Mouse (Mus musculus): Measurements from ENCODE around the gene Rimbp2. TPM values are rescaled to one million over a fixed set of nuclear protein-coding genes. Genes with fewer than 3 reads are reported as not detected.
"Not testable (repeated sequence)": the region's sequence is repeated elsewhere in the genome, so short reads cannot be mapped to it uniquely, and the experiment has no call there.

Rimbp2 gene
- polyA plus RNA-seq, 1 experiment from 2014 or later = 1.2 TPM

DNA sequence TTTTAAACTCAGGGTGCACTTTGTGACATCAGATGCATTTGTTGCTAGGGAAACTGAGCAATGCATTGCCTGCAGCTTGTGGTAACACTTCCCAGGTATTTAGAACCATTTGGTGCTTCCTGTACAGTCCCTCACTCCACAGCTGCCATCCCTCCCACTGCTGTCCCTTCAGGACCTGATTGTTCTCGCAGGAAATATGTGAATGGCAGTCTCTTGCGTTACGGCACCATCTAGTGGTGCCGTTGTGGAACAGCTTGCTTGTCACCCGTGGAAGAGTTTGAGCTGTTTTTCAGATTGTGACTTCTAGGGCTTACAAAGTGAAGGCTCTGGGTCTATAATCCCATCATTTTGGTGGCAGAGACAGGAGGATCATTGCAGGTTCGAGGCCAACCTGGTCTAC lies 219.3 kb downstream of the Rimbp2 start:
- H3K36me3 ChIP-seq (ENCODE audit: poor library complexity, severe bottlenecking) = no peaks in the 10 kb centered on the region
- no peaks in the 10 kb centered on the region for H3K9me3 ChIP-seq (replicated peaks)
- no peaks in the 10 kb centered on the region for H3K27me3 ChIP-seq
- no peak overlapping the region for H3K4me2 ChIP-seq
- no peak overlapping the region for H3K27ac ChIP-seq
- peaks cover 1% of the 10 kb centered on the region for H3K4me1 ChIP-seq
- WGBS = 4% methylated on average over 6 of the region's 6 CpGs
- ATAC-seq = no peak
- H3K4me3 ChIP-seq = no peak overlapping the region
- H3K9ac ChIP-seq = no peak overlapping the region

DNA sequence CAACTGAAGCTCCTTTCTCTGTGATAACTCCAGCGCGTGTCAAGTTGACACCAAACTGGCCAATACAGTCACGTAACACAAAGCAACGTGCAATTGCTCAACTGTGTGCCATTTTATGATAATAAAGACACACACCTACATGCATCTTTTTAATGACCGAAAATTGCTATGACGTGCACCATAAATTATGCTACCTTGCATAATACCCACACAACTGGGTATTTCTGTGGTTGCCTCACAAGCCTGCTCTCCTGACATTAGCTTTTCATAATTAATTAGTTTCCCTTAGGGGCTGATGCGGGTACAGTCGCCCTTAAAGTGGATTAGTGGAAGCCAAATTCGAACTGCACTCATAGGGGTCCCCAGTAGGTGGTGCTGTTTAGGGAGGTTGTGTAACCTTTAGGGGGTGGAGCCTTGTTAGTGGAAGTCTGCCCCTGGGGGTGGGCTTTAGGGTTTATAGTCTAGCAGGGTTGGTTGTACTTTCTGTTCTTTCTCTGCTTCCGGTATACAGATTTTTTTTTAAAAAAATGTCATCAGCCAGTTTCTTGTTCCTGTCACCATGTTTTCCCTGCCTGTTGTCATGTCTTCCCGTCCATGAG lies 220.8 kb downstream of the Rimbp2 start:
- Histone ChIP-seq H3K36me3 (ENCODE audit: poor library complexity, severe bottlenecking) (no peaks in the 10 kb centered on the region), H3K27ac (no peak overlapping the region), H3K9me3 (replicated peaks) (no peaks in the 10 kb centered on the region), H3K9ac (no peak overlapping the region), H3K27me3 (no peaks in the 10 kb centered on the region), H3K4me1 (no peaks in the 10 kb centered on the region), H3K4me2 (no peak overlapping the region), H3K4me3 (no peak overlapping the region)
- 72% methylated on average over 11 of the region's 11 CpGs for WGBS
- no peak for ATAC-seq

GRCm38 (mm10) chr5:128730634-128731033 lies 222.7 kb downstream of the Rimbp2 start:
- Histone ChIP-seq H3K9ac (no peak overlapping the region), H3K9me3 (replicated peaks) (no peaks in the 10 kb centered on the region), H3K4me1 (no peaks in the 10 kb centered on the region), H3K4me3 (no peak overlapping the region), H3K27ac (no peak overlapping the region), H3K36me3 (ENCODE audit: poor library complexity, severe bottlenecking) (no peaks in the 10 kb centered on the region), H3K4me2 (no peak overlapping the region), H3K27me3 (no peaks in the 10 kb centered on the region)
- no peak for ATAC-seq
- 36% methylated on average over 5 of the region's 5 CpGs for WGBS

- no peak for ATAC-seq
- Histone ChIP-seq H3K4me2 (no peak overlapping the region), H3K27me3 (no peaks in the 10 kb centered on the region), H3K36me3 (ENCODE audit: poor library complexity, severe bottlenecking) (no peaks in the 10 kb centered on the region), H3K4me3 (no peak overlapping the region), H3K4me1 (no peaks in the 10 kb centered on the region), H3K9me3 (replicated peaks) (no peaks in the 10 kb centered on the region), H3K9ac (no peak overlapping the region), H3K27ac (no peak overlapping the region)
- WGBS = 71% methylated on average over 5 of the region's 5 CpGs
Observed at GRCm38 (mm10) chr5:128729341-128729740, 223.9 kb downstream of the Rimbp2 start.

DNA sequence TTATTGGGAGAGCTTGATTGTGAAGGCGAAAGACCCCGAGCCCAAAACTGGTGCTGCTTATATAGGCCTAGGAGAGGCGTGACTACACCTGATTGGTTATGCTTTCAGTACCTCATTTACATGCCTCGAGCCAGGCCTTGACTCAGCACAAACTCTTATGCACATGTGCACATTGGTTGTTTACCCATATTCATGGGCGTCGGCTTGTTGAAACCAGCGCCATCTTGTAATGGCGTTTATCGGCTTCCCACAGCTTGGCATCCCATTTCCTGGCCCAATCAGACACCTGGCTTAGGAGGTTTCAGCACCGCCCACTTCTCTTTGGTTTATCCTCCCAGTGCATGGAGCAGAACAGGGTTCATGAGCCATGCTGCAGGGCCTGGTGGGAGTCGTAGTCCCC lies 232.8 kb downstream of the Rimbp2 start:
- not testable (repeated sequence) for H3K27ac ChIP-seq; H3K4me2 ChIP-seq; ATAC-seq; H3K9me3 ChIP-seq (replicated peaks); H3K9ac ChIP-seq; H3K4me3 ChIP-seq; H3K4me1 ChIP-seq; H3K36me3 ChIP-seq (ENCODE audit: poor library complexity, severe bottlenecking); H3K27me3 ChIP-seq
- 96% methylated on average over 11 of the region's 11 CpGs for WGBS

DNA sequence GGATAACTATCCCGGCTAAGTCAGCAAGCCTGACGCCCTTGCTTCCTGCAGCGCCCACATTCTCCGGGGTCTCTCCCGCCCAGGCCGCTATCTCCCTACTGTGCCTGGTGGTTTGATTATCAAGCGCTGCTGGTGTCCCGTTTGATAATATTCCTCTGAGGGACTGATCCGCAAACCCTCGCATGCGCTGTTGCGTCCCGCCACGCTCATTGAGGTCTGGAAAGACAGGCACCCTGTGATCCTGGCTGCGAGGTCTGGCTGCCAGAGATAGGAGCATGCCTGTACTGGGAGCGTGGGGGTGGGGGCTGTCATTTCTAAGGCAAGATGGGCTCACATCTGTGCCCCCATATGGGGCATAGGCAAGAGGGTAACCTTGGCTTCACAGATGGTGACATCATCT lies 238.1 kb downstream of the Rimbp2 start:
- no peaks in the 10 kb centered on the region for H3K27me3 ChIP-seq
- H3K4me2 ChIP-seq = no peak overlapping the region
- no peaks in the 10 kb centered on the region for H3K9me3 ChIP-seq (replicated peaks)
- ATAC-seq = no peak
- no peaks in the 10 kb centered on the region for H3K36me3 ChIP-seq (ENCODE audit: poor library complexity, severe bottlenecking)
- H3K4me3 ChIP-seq = no peak overlapping the region
- H3K27ac ChIP-seq = no peak overlapping the region
- no peak overlapping the region for H3K9ac ChIP-seq
- WGBS = 82% methylated on average over 16 of the region's 16 CpGs
- no peaks in the 10 kb centered on the region for H3K4me1 ChIP-seq

- no peaks in the 10 kb centered on the region for H3K4me1 ChIP-seq
- ATAC-seq = no peak
- H3K9ac ChIP-seq = no peak overlapping the region
- WGBS = 86% methylated on average over 6 of the region's 6 CpGs
- H3K36me3 ChIP-seq (ENCODE audit: poor library complexity, severe bottlenecking) = no peaks in the 10 kb centered on the region
- H3K27me3 ChIP-seq = no peaks in the 10 kb centered on the region
- H3K4me2 ChIP-seq = no peak overlapping the region
- H3K9me3 ChIP-seq (replicated peaks) = no peaks in the 10 kb centered on the region
- no peak overlapping the region for H3K4me3 ChIP-seq
- no peak overlapping the region for H3K27ac ChIP-seq
Observed at GRCm38 (mm10) chr5:128711847-128712246, 241.4 kb downstream of the Rimbp2 start.

DNA sequence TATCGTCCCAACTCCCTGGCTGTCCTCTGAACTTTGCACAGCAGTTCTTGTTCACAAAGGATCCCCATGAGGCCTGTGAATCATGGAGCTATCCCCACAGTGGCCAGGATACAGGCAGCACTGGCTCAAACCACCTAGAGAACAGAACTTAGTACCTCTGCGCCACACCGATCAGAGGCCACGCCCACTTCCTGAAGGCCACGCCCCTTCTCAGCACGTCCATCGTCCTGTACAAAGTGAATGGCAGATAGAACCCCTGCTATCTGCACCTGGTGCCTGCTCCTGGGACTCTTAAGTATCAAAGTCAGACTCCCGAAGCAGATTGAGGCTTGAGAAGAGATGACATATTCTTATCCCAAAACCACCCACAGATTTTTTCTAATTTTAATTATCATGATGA lies 242.7 kb downstream of the Rimbp2 start:
- no peak for ATAC-seq
- no peak overlapping the region for H3K4me3 ChIP-seq
- 24% methylated on average over 8 of the region's 8 CpGs for whole genome bisulfite sequencing

DNA sequence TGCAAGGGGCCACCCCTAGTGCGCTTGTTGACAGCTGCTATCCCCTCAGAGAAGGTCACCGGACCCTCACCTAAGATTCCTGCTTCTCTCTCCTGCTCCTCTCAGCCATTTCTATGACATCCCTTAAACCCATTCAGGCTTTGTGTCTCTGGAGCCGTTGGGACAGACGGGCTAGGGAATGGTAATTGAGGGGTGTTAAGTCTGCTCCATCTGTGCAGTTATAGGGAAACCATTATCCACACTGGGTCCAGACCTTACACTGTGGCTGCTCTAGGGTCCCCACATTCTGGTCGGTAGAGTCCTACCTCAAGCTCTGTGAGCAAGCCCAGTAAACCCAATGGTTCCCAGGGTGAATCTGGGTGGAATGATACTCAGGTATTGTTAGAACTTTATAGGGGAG lies 244.4 kb downstream of the Rimbp2 start:
- peaks cover 6% of the 10 kb centered on the region for H3K9me3 ChIP-seq (replicated peaks)
- WGBS = 69% methylated on average over 5 of the region's 5 CpGs
- H3K4me2 ChIP-seq = no peak overlapping the region
- 0 out of 2 replicates have a peak overlapping the region, but pooled peaks have one; percentile 31 for H3K27ac ChIP-seq
- no peaks in the 10 kb centered on the region for H3K27me3 ChIP-seq
- H3K36me3 ChIP-seq (ENCODE audit: poor library complexity, severe bottlenecking) = no peaks in the 10 kb centered on the region
- peak; percentile 58; the same call in 1 of the 2 replicates for ATAC-seq
- H3K4me3 ChIP-seq = no peak overlapping the region
- 0 out of 2 replicates have a peak, but pooled peaks cover 3% of the 10 kb centered on the region for H3K4me1 ChIP-seq
- no peak overlapping the region for H3K9ac ChIP-seq

More for the DNA sequence above, 242.7 kb downstream of the Rimbp2 start:
- H3K4me2 ChIP-seq = no peak overlapping the region
- H3K27ac ChIP-seq = no peak overlapping the region
- no peak overlapping the region for H3K9ac ChIP-seq
- H3K9me3 ChIP-seq (replicated peaks) = peaks cover 6% of the 10 kb centered on the region
- H3K36me3 ChIP-seq (ENCODE audit: poor library complexity, severe bottlenecking) = no peaks in the 10 kb centered on the region
- H3K4me1 ChIP-seq = no peaks in the 10 kb centered on the region
- H3K27me3 ChIP-seq = no peaks in the 10 kb centered on the region

Other genes with a start within 250 kb of the Rimbp2 start
- 17.1 and 18.1 TPM in 2 replicates for gene Stx2, start 55.1 kb upstream of the Rimbp2 start, polyA plus RNA-seq (2015; fragmentation: Nextera tagmentation; extraction: Ambion mirVana)
- 746 and 789 TPM in 2 replicates for gene Ran, start 66.6 kb upstream of the Rimbp2 start, polyA plus RNA-seq (2015; fragmentation: Nextera tagmentation; extraction: Ambion mirVana)
- gene Adgrd1, start 143.3 kb upstream of the Rimbp2 start, polyA plus RNA-seq (2015; fragmentation: Nextera tagmentation; extraction: Ambion mirVana) = 0.05 and 0.09 TPM in 2 replicates

Data from forebrain, embryonic 13.5 days (tissue).